Mouse (Mus musculus): Measurements from ENCODE around the gene Tmod1. TPM values are rescaled to one million over a fixed set of nuclear protein-coding genes. Genes with fewer than 3 reads are reported as not detected.

Gene Tmod1
- total RNA-seq, 1 experiment from 2014 or later, result 2.5 TPM

- ATAC-seq (replicated peaks; ENCODE audit: insufficient number of reproducible peaks, low FRiP score, low TSS enrichment, poor library complexity, severe bottlenecking), result no peak
These were observed 78.8 kb downstream of the Tmod1 start for GRCm38 (mm10) chr4:46117536-46117935.

- ATAC-seq (replicated peaks; ENCODE audit: insufficient number of reproducible peaks, low FRiP score, low TSS enrichment, poor library complexity, severe bottlenecking), result no peak
These were observed 80.9 kb downstream of the Tmod1 start for GRCm38 (mm10) chr4:46119514-46120094.

GRCm38 (mm10) chr4:46120767-46121166 is 82.0 kb downstream of the Tmod1 start:
- ATAC-seq (replicated peaks; ENCODE audit: insufficient number of reproducible peaks, low FRiP score, low TSS enrichment, poor library complexity, severe bottlenecking), result no peak

DNA sequence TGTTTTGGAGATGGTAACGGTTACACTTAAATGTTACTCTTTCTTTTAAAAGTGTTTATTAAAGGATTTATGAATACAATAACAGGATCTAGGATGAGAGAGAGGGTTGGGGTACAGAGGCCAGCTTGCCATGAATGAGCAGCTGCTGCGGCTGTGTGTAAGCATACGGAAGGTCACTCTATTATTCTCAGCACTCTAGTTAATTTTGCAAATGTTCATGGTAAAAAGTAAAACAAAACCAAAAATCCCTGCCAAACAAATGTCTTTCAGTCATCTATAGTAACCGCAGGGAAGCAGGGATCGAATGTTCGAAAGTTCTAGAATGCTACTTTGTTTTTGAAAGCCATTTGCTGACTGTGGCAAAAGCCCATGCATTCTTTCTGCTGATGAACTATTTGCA is 84.6 kb downstream of the Tmod1 start:
- ATAC-seq (replicated peaks; ENCODE audit: insufficient number of reproducible peaks, low FRiP score, low TSS enrichment, poor library complexity, severe bottlenecking), result no peak

DNA sequence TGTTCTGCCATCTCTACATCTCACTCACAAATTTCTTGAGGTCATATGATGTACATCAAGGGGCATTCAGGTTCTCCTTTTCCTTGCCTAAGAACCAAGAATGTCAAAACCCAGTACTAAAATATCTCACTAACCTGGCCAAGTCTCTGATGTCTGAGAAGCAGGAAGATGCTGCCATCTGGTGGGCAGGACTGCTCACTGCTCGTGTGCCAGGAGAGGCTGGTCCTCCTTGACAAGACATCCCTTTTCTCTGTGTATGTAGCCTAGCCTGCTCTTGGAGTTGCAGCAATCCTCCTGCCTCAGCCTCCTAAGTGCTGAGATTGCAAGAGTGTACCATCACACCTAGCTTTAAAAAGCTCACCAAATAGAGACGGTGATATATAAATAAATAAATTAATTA is 87.8 kb downstream of the Tmod1 start:
- peak; percentile 67 for ATAC-seq (replicated peaks; ENCODE audit: insufficient number of reproducible peaks, low FRiP score, low TSS enrichment, poor library complexity, severe bottlenecking)

GRCm38 (mm10) chr4:46129311-46130004 is 90.7 kb downstream of the Tmod1 start:
- peak; percentile 38; the same call in 1 of the 2 replicates for ATAC-seq (replicated peaks; ENCODE audit: insufficient number of reproducible peaks, low FRiP score, low TSS enrichment, poor library complexity, severe bottlenecking)

DNA sequence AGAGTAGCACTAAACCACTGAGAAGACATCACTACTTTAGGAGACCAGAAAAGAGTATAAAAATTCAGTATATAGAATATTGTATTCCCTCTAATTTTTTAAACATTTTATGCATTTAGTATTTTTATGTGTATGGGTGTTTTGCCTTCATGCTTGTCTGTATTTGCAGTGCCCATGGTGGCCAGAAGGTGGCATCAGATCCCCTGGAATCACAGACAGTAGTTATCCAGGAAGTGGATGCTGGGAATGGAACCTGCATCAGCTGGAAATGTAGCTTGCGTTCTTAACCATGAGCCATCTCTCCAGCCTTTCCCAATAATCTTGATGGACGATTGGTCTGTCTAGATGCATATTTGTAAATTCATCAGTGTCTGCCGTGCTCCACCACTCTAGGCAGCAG is 91.5 kb downstream of the Tmod1 start:
- no peak for ATAC-seq (replicated peaks; ENCODE audit: insufficient number of reproducible peaks, low FRiP score, low TSS enrichment, poor library complexity, severe bottlenecking)

- ATAC-seq (replicated peaks; ENCODE audit: insufficient number of reproducible peaks, low FRiP score, low TSS enrichment, poor library complexity, severe bottlenecking), result no peak
These were observed 93.1 kb downstream of the Tmod1 start for GRCm38 (mm10) chr4:46131791-46132190.

- ATAC-seq (replicated peaks; ENCODE audit: insufficient number of reproducible peaks, low FRiP score, low TSS enrichment, poor library complexity, severe bottlenecking), result peak; percentile 45; the same call in 1 of the 2 replicates
These were observed 99.0 kb downstream of the Tmod1 start for GRCm38 (mm10) chr4:46137629-46138286.

DNA sequence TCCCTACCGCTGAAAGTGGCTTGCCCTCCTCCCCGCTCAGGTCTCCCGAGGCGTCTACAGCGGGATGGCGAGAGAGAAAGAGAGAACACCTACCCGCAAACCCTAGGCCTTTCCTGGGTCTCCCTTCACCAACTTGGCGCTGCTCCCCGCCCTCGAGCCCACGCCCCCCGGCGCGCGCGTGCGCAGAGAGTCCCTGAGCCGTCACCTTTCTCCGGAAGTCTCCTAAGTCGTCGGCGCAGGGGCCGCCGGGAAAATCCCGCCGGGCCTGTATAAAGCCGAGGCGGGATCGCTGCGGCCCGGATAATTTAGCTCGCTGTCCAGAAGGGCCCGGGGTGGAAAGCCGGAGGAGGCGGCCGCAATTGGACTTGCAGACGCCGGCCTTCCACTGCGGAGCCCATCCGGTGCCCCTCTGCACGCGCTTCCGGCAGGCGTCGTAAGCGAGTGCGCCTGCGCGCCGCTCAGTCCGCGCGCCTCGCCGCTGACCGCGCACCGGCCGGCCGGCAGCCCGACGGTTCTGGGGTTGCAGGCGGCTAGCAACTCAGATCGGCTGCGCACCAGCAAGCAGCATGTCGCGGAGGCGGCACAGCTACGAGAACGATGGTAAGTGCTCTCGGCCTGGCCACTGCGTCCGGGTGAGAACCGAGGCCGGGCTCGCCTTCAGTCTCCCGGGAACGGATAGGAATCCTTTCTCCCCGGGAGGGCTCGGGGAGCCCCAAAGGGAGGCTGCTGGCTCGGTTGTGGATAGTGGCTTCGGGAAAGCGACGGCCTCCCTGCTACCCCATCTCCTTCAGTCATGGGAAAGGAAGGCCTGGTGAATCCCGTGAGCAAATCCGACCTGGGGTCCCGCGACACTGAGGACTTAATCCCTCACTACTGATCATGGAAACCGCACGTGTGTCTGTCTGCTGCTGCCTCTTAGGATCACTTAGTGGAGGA is 99.8 kb downstream of the Tmod1 start, which contains the start of the genes Ncbp1 and Tstd2:
Gene Ncbp1, plus strand, starts transcription at position 327 of the 936 bp plus-strand sequence.
Gene Tstd2, minus strand, starts transcription at position 408 of the 936 bp plus-strand sequence.
- ATAC-seq (replicated peaks; ENCODE audit: insufficient number of reproducible peaks, low FRiP score, low TSS enrichment, poor library complexity, severe bottlenecking), result peak; percentile 68

GRCm38 (mm10) chr4:46144323-46144722 is 105.6 kb downstream of the Tmod1 start:
- no peak for ATAC-seq (replicated peaks; ENCODE audit: insufficient number of reproducible peaks, low FRiP score, low TSS enrichment, poor library complexity, severe bottlenecking)

GRCm38 (mm10) chr4:46146881-46147280 is 108.1 kb downstream of the Tmod1 start:
- ATAC-seq (replicated peaks; ENCODE audit: insufficient number of reproducible peaks, low FRiP score, low TSS enrichment, poor library complexity, severe bottlenecking), result no peak

- no peak for ATAC-seq (replicated peaks; ENCODE audit: insufficient number of reproducible peaks, low FRiP score, low TSS enrichment, poor library complexity, severe bottlenecking)
These were observed 113.3 kb downstream of the Tmod1 start for GRCm38 (mm10) chr4:46151903-46152544.

DNA sequence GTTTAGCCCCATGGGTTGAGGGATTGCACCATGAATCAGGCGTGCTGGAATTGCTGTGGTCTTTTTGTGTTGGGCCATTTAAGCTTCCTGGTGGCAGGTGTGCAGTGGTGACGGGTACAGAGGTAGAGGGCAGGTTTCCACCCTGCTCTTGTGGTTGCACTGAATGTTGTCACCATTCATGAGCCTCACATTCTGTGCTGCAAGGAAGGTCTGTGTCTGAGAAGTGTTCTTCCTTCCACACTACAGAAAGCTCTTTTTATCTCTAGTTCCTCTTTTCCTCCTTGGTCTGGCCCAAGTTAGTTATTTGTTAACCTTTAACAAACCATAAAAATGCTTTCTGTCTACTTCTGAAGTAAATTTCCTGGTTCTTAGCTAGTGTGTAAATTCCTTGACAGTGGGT is 125.3 kb downstream of the Tmod1 start:
- ATAC-seq (replicated peaks; ENCODE audit: insufficient number of reproducible peaks, low FRiP score, low TSS enrichment, poor library complexity, severe bottlenecking), result no peak

Other genes starting within 250 kb of the Tmod1 start
- 5.1 to 16.0 TPM (median 5.4 TPM) in 3 replicates for gene Aldh1b1, start 239.9 kb upstream of the Tmod1 start, total RNA-seq (2017)
- not detected in 3 replicates for gene Igfbpl1, start 212.0 kb upstream of the Tmod1 start, total RNA-seq (2017)
- 0.39 to 0.75 TPM (median 0.57 TPM) in 3 replicates for gene Stra6l, start 190.3 kb upstream of the Tmod1 start, total RNA-seq (2017)
- 0.10 to 0.21 TPM in 2 of 3 replicates, not detected in the other for gene Ccdc180, start 148.6 kb upstream of the Tmod1 start, total RNA-seq (2017)
- gene Tdrd7, start 73.6 kb upstream of the Tmod1 start, total RNA-seq (2017), result 34.6 to 58.1 TPM (median 48.0 TPM) in 3 replicates
- gene Ncbp1, start 99.7 kb downstream of the Tmod1 start, total RNA-seq (2017), result 39.7 to 57.5 TPM (median 45.6 TPM) in 3 replicates
- 21.9 to 27.7 TPM (median 27.7 TPM) in 3 replicates for gene Tstd2, start 99.8 kb downstream of the Tmod1 start, total RNA-seq (2017)
- gene Xpa, start 157.4 kb downstream of the Tmod1 start, total RNA-seq (2017), result 71.4 to 82.4 TPM (median 75.9 TPM) in 3 replicates